Mouse (Mus musculus): ENCODE results near the gene Ccdc117.

DNA sequence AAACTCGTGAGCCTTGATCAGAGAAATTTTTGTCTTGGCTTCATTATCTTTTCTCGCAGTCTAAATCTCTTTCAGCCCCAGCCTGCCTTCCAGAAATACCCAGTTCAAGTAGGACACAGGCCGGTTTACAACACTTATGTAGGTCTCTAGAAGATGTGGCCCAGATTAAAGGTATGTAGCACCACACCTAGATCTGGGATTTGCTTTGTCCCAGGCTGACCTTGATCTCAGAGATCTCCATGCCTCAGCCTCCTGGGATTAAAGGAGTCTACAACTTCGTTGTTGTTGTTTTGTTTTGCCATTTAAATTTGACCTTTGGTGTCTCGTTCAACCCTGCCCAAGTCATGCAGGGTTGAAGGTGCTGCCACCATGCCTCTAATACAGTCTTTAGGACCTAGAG is 46.1 kb downstream of the Ccdc117 start:
- TF ChIP-seq CTCF (IDR thresholded peaks at IDR 0.05; ENCODE audit: low read depth, low read length) (no peak), POLR2A (IDR thresholded peaks at IDR 0.05; ENCODE audit: insufficient read depth, low read length) (no peak)
